Mouse (Mus musculus) thymus, postnatal 36 days (tissue): ENCODE results near the gene Gm4214.
"Not testable (repeated sequence)": the region's sequence is repeated elsewhere in the genome, so short reads cannot be mapped to it uniquely, and the experiment has no call there.

Experiments
- DNase-seq, 2 experiments: peaks; one replicate each; pipeline ENCODE4 v3.0.0; 2022; ENCODE audit warnings: mixed read lengths in 2 of 2

Gene Gm4214

GRCm38 (mm10) chr7:22984573-22984972, at the start of gene Gm4214:
Gm4214 (minus strand) TSS chr7:22984673.
- not testable (repeated sequence) for DNase-seq

DNA sequence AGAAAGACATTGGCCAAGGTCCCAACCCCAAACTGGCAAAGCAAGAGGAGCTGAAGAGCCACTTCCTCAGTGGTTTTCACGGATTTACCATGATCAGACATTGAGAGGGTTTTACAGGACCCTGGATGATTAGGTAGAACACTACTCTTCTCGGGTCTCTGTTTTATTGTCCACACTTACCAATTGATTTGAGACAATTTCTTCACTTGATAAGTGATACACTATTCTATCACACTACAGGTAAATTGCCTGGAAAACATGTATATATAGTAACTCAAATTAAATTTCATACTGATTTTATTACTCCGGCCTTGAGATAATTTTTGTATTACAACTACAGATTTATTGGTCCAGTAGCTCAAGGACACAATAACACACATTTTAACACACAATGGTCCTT, 35.4 kb upstream of the Gm4214 start, which contains the start of gene Gm4216:
TSS of gene Gm4216 (minus strand) at position 101 of the 400 bp plus-strand sequence.
- not testable (repeated sequence) for DNase-seq
